Mouse (Mus musculus) granulocyte monocyte progenitor cell, adult 5-6 weeks (primary cell): ENCODE data around the gene Snx27. TPM values are rescaled to one million over a fixed set of nuclear protein-coding genes. Genes with fewer than 3 reads are reported as not detected.
A peak's percentile ranks its signal among the peaks of the same experiment; 100 is the strongest.

Source experiments
- ATAC-seq: replicated peaks from 2 replicates; pipeline ENCODE4 v1.8.0; 2016; ENCODE audit warnings: mild to moderate bottlenecking, moderate TSS enrichment, inconsistent platforms; ENCODE audit not compliant: poor library complexity, severe bottlenecking
- total RNA-seq, 2 experiments: library from RNA; stranded (forward) in 1 of 2; stranded (reverse) in 1 of 2; fragments of 200-712, 200-1000 nt in 1 of 2; fragments of >200 nt in 1 of 2; fragmentation: Nextera tagmentation in 1 of 2; gene quantifications; 2 replicates each; pipeline ENCODE4 v1.2.3; 2014 to 2017

The Snx27 gene
- total RNA-seq, 2 experiments from 2014 or later: 15.6 to 21.8 TPM

- ATAC-seq: peak; percentile 26
Measured at GRCm38 (mm10) chr3:94479564-94479963, 103.0 kb downstream of the Snx27 start.

DNA sequence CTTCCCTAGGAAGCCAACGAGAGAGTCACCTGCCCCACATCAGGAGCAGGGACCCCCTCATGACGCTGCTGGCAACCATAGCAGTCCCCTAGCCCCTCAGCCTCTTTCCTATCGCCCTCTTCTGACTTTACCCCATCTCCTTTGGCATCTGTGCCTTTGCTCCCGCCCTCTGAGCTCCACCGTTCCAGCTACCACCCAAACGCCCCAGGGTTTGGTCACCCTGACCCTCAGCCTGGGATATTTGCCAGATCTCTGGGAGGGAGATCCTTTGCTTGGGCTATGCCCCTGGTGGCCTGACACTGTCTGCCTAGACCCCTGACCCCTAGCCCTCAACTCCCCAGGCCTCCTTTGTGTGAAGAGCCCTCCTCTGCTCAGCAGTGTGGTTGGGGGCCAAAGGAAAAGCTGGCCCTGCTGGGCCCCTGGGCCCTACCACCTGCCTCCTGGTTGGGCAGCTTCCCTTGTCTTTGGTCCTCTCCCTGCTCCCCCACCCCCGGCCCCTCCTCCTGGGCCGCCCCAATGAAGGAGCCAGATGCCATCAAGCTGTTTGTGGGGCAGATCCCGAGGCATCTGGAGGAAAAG lies 103.8 kb downstream of the Snx27 start:
- no peak for ATAC-seq

DNA sequence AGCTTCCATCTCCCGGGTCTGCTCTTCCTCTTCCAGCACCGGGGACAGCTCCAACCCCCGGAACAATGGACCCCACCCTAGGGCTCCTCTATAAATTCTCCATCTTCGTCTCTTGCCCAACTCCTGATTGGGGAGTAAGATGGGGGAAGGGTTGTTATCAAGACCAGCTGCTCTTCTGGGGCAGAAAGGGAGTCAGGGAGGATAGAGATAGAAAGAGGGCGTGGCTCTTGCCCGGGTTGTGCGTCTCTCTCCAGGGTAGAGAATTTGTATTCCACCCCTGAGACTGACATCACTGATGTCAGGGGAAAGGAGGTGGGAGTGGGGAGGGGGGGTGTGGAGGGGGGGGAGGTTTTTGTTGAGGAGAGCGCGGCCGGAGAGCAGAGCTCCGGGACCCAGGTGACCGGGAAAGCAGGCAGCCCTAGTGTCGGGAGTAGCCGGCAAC lies 104.5 kb downstream of the Snx27 start, which contains the start of gene Celf3:
Gene Celf3 (plus strand): TSS at position 315 of the 442 bp plus-strand sequence.
- ATAC-seq: peak; percentile 48

- ATAC-seq: no peak
Measured at GRCm38 (mm10) chr3:94477444-94477843, 105.1 kb downstream of the Snx27 start.

DNA sequence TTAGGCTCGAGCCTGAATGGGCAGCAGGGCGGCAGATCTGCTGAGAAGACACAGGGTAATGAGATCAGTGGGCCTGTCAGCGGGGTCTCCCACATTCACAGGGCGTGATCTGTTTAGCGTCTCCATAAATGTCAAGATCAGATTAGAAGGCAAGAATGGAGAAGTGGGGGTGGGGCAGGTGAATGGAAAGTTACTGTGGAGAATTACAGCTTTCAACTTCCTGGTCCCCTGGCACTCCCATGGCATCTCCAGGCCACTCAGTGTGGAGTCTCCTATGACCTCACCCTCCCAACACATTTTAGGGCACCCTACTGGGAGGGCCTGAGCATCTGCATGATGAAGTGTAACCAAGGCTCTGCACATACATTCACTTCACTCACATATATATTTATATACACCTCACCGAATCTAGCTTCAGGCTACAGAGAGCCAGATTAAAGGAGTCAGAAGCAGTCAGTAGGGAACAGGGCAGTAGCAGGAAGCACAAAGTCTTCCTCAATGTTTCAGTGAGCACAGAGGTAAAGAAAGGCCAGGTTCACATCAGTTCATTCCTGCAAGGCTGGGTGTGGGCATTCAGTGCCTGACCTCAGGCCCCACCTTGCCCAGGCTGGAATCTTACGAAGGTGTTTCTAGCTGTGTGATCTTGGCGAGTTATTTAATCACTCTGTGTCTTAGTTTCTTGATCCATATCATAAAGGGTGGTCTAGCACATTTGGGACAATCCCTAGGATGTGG lies 106.0 kb downstream of the Snx27 start:
- ATAC-seq: no peak

- no peak for ATAC-seq
Measured at GRCm38 (mm10) chr3:94473567-94474232, 108.8 kb downstream of the Snx27 start.

GRCm38 (mm10) chr3:94473115-94473505 lies 109.4 kb downstream of the Snx27 start:
- no peak for ATAC-seq

DNA sequence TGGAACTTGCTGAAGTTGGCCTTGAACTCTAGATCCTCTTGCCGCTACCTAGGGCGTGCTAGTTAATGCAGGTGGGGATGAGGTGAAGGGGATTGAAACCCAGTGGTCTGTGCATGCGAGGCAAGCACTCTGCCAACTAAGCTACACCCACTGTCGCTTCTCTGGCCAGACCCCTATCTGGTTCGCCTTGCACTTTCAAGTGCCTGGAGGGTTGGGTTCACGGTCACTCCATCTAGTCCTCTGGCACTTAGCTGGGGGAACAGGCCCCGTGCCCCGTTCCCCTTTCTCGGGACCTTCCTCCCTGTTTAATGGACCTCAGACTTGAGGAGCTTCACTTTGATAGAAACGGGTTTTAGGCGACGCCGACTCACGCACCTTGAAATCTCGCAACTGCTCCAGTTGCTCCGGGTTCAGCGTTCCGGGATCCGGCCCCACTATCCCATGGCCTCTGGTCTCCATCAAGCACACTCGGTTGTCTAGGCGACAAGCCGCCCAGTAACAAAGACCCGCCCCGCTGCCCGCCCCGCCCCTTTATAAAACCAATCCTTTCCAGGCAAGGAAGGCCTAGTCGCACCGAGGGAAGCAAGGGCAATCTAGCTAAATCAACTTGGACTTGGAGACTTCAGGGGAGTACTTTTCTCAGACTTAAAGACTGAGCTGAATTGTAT lies 109.9 kb downstream of the Snx27 start:
- no peak for ATAC-seq

GRCm38 (mm10) chr3:94468931-94469330 lies 113.6 kb downstream of the Snx27 start:
- peak; percentile 48; the same call in 1 of the 2 replicates for ATAC-seq

DNA sequence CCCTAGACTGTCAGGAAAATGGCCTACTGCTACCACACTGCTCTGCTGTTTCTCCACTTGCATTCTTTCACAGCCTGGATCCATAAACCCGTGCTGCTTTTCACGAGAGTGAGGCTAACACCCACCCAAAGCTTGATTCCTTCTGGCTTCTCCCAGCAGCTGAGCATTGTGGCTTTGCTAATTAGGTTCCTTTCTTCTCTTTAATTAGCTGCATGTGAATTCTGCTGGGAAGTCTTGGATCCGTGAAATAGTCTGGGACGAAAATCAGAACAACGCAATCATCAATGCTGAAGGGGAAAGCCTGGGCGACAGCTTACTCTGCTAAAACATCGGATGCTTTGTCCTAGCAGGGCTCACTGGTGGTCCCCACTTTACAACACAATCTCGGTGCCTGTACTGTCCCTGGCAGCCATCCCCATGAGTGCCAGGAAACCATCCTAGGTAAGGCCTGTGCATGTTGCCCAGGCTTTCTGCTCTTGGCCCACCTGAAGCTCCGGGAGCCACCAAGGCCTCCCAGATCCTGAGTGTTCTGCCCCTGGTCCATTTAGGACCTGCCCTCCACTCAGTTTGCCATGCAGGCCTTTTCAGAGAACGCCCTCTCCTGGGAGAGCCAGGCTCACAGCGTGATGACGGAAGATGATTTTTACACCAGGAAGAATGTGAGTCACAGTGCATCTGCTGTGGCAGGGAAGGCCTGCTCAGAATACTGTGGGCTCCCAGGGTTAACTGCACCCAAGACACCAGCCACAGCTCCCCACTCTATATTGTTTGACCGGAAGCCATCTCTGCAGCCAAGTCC lies 116.7 kb downstream of the Snx27 start:
- no peak for ATAC-seq

- ATAC-seq: no peak
Measured at GRCm38 (mm10) chr3:94463926-94464578, 118.5 kb downstream of the Snx27 start.

DNA sequence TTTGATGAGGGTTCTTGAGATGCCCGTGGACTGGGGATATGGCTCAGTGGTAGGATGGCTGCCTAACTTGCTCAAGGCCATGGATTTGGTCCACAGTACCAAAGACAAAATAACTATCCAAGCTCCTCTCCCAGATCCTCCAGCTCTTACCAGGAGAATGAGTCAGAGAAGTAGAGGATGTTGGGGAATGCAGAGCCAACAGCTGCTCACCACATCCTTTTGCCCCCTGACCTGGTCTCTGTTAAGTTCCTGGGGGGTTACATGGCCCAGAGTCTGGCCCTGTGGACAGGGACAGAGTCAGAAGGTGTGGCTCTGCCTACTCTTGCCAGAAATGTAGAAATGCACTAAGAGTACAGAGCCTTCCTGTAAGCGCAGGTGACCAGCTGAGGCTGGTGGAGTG lies 122.7 kb downstream of the Snx27 start:
- no peak for ATAC-seq

GRCm38 (mm10) chr3:94457055-94457454 lies 125.5 kb downstream of the Snx27 start:
- ATAC-seq: no peak

DNA sequence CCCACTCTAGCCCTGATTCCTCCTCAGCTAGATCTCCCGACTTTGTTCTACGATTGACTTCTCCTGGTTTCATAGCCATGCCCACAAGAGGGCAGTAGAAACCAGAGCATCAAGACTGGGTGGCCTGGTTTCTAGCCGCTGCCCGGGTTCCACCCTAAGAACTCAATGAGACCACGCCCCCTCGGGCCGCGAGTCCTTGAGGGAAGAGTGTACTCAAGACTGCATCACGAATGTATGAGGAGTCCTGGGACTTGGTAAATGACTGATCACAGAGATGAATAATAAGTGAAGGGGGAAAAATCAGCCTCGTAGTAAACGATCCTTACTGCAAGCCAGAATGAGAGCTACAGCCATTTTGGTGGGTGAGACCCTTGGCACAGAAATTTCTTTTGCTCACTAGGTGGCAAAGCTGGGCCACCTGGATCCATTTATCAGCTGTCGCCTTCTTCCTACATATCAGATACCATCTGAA lies 126.0 kb downstream of the Snx27 start:
- peak; percentile 98 for ATAC-seq

- no peak for ATAC-seq
Measured at GRCm38 (mm10) chr3:94449377-94449776, 133.1 kb downstream of the Snx27 start.
